In the genomic region with DNA sequence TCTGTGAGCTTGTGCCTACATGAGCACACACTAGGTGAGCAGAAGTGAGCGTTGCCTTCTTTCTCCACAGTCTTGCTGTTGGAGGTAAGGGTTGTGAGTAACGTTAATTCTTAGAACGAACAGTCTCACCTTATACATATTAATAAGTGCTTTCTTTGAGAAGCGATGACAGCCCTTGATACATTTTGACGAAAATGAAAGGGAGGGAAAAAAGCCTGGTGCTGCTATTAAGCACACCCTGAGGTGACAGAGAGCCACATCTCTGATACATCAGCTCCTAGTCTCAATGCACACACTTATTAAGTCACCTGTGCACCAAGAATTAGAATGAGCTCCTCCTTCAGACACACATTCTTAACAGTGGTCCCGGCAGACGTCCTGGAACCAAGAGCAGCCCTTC, we compare ENCODE assay signal across 16 mouse cellular contexts.
"Had no signal": no experiment of that assay in that cellular context is flagged by ENCODE, and none has a peak within 500 bp of the region (broad histone marks: within the 10 kb centered on the region; RNA-seq: fewer than 3 reads in every experiment).

No protein-coding gene starts in this region.

- ATAC-seq: liver, postnatal 0 days had no signal

- H3K27ac ChIP-seq: kidney, postnatal 0 days; limb, embryonic 15.5 days; liver, embryonic 13.5 days; lung, embryonic 15.5 days; macrophage; neural tube, embryonic 15.5 days; stomach, postnatal 0 days had no signal

- DNase-seq: kidney, adult 8-10 months; kidney, postnatal 4 days; liver, embryonic 13.5 days; liver, postnatal 0 days; lung, postnatal 14 days; right cerebral cortex, adult 18-20 months; right cerebral cortex, postnatal 25 days; thymus, postnatal 4 days had no signal

- H3K4me3 ChIP-seq: limb, embryonic 15.5 days; liver, embryonic 13.5 days; lung, embryonic 15.5 days; megakaryocyte, embryonic 14.5 days; myocyte; neural tube, embryonic 15.5 days had no signal

- H3K9me3 ChIP-seq: limb, embryonic 15.5 days; liver, embryonic 13.5 days; lung, embryonic 15.5 days; neural tube, embryonic 15.5 days had no signal

- H3K9ac ChIP-seq: limb, embryonic 15.5 days; liver, embryonic 13.5 days; liver, postnatal 0 days; lung, embryonic 15.5 days; neural tube, embryonic 15.5 days had no signal

- H3K4me1 ChIP-seq: liver, embryonic 13.5 days; lung, embryonic 15.5 days; megakaryocyte, embryonic 14.5 days had no signal

- H3K36me3 ChIP-seq: limb, embryonic 15.5 days; liver, embryonic 13.5 days; lung, embryonic 15.5 days; neural tube, embryonic 15.5 days had no signal

- H3K4me2 ChIP-seq: limb, embryonic 15.5 days; liver, embryonic 13.5 days; lung, embryonic 15.5 days; neural tube, embryonic 15.5 days had no signal

- H3K27me3 ChIP-seq: limb, embryonic 15.5 days; liver, embryonic 13.5 days; lung, embryonic 15.5 days; megakaryocyte, embryonic 14.5 days; neural tube, embryonic 15.5 days had no signal
